Mouse (Mus musculus) thymus, postnatal 14 days (tissue): Measurements from ENCODE around the gene Lexm.

Experiments used
- DNase-seq: peaks from one replicate; pipeline ENCODE4 v3.0.0; 2021

The Lexm gene

GRCm38 (mm10) chr4:106622712-106623111 is 5.7 kb upstream of the Lexm start:
- DNase-seq: no peak

- DNase-seq: no peak
Observed at GRCm38 (mm10) chr4:106622030-106622493, 5.0 kb upstream of the Lexm start, which contains the start of gene Ttc22. Ttc22 (plus strand) TSS chr4:106622432.

GRCm38 (mm10) chr4:106621428-106621827 is 4.4 kb upstream of the Lexm start:
- no peak for DNase-seq

GRCm38 (mm10) chr4:106618898-106619297 is 1.9 kb upstream of the Lexm start:
- DNase-seq: no peak

- peak; percentile 54 for DNase-seq
Observed at GRCm38 (mm10) chr4:106615637-106616036, 1.4 kb downstream of the Lexm start.

GRCm38 (mm10) chr4:106614881-106615280 is 2.2 kb downstream of the Lexm start:
- DNase-seq: peak; percentile 63

- DNase-seq: peak; percentile 89
Observed at GRCm38 (mm10) chr4:106614180-106614797, 2.8 kb downstream of the Lexm start.

- peak; percentile 51 for DNase-seq
Observed at GRCm38 (mm10) chr4:106613560-106613959, 3.5 kb downstream of the Lexm start.

GRCm38 (mm10) chr4:106613105-106613504 is 3.9 kb downstream of the Lexm start:
- DNase-seq: no peak

- DNase-seq: no peak
Observed at GRCm38 (mm10) chr4:106607905-106608304, 9.1 kb downstream of the Lexm start.

- no peak for DNase-seq
Observed at GRCm38 (mm10) chr4:106606639-106607554, 10.1 kb downstream of the Lexm start.

GRCm38 (mm10) chr4:106600770-106601169 is 16.3 kb downstream of the Lexm start:
- no peak for DNase-seq

- DNase-seq: peak; percentile 24
Observed at GRCm38 (mm10) chr4:106599415-106599814, 17.6 kb downstream of the Lexm start.

GRCm38 (mm10) chr4:106597741-106598140 is 19.3 kb downstream of the Lexm start:
- DNase-seq: no peak

GRCm38 (mm10) chr4:106597055-106597454 is 20.0 kb downstream of the Lexm start:
- no peak for DNase-seq

- no peak for DNase-seq
Observed at GRCm38 (mm10) chr4:106596200-106596599, 20.8 kb downstream of the Lexm start.

GRCm38 (mm10) chr4:106593636-106594035 is 23.4 kb downstream of the Lexm start:
- no peak for DNase-seq

- DNase-seq: peak; percentile 33
Observed at GRCm38 (mm10) chr4:106590871-106591270, 26.2 kb downstream of the Lexm start.

GRCm38 (mm10) chr4:106590142-106590541 is 26.9 kb downstream of the Lexm start:
- peak; percentile 28 for DNase-seq

GRCm38 (mm10) chr4:106587075-106587474 is 30.0 kb downstream of the Lexm start:
- DNase-seq: no peak

GRCm38 (mm10) chr4:106584665-106585064 is 32.4 kb downstream of the Lexm start:
- DNase-seq: no peak

GRCm38 (mm10) chr4:106582428-106583153 is 34.5 kb downstream of the Lexm start:
- DNase-seq: no peak

- DNase-seq: no peak
Observed at GRCm38 (mm10) chr4:106581865-106582204, 35.2 kb downstream of the Lexm start.
